Mouse (Mus musculus) forebrain, embryonic 10.5 days (tissue): ENCODE data around the gene Caln1. TPM values are rescaled to one million over a fixed set of nuclear protein-coding genes. Genes with fewer than 3 reads are reported as not detected.

Experiments
- DNase-seq: peaks from one replicate; pipeline ENCODE4 v3.0.0-alpha.2; 2017; ENCODE audit warnings: low spot score; ENCODE audit errors: extremely low spot score
- H3K27ac ChIP-seq: fragments of 300-500 bp; sonication (generic); 2 replicates; pipeline ENCODE4 v1.5.1; 2016; ENCODE audit warnings: mild to moderate bottlenecking
- H3K27me3 ChIP-seq: fragments of 300-500 bp; sonication (generic); 2 replicates; pipeline ENCODE4 v1.6.1; 2016; ENCODE audit warnings: mild to moderate bottlenecking; ENCODE audit not compliant: poor library complexity, severe bottlenecking
- H3K36me3 ChIP-seq: fragments of 300-500 bp; sonication (generic); replicated peaks from 2 replicates; pipeline ENCODE4 v1.6.1; 2016; ENCODE audit warnings: mild to moderate bottlenecking, moderate library complexity
- H3K4me1 ChIP-seq: fragments of 300-500 bp; sonication (generic); 2 replicates; pipeline ENCODE4 v1.6.1; 2016
- H3K4me3 ChIP-seq: fragments of 300-500 bp; sonication (generic); 2 replicates; pipeline ENCODE4 v1.5.1; 2016; ENCODE audit warnings: mild to moderate bottlenecking, moderate library complexity
- H3K9me3 ChIP-seq: fragments of 300-500 bp; sonication (generic); 2 replicates; pipeline ENCODE4 v1.6.1; 2016; ENCODE audit warnings: mild to moderate bottlenecking, moderate library complexity
- WGBS: fragments of 180-500 bp; shearing (Covaris S2); methylation state at CpG from one replicate; pipeline ENCODE4 v1.1.7; 2016; 5-methylcytosine and 5-hydroxymethylcytosine counted together
- polyA plus RNA-seq: library from polyadenylated mRNA; unstranded; fragments of >200 nt; fragmentation: Nextera tagmentation; extraction: Ambion mirVana; gene quantifications from 2 replicates; pipeline ENCODE4 v1.2.1, GENCODE M21; 2016

Caln1 gene
- polyA plus RNA-seq, 1 experiment from 2014 or later: 0.30 TPM

DNA sequence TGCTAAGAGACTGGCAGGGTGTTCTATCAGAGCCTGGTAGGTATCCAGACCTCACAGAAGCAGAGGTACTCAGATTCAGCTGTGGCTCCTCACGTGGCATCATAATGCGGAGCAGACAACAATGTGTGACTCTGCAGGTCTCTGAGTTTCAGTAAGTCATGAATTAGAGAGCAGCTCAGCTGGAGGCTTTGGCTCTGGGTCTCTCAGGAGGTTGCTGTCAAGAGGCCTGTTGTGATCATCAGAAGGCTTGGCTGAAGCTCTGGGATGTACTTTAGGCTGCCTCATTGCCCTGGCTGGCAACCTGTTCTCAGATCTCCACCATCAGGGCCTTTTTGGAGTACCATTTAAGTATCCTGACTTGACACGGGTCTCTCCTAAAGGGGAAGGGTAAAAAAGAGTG is 303.8 kb downstream of the Caln1 start:
- Histone ChIP-seq H3K27ac (no peak overlapping the region), H3K36me3 (no peaks in the 10 kb centered on the region), H3K27me3 (no peaks in the 10 kb centered on the region), H3K4me3 (no peak overlapping the region), H3K9me3 (no peaks in the 10 kb centered on the region), H3K4me1 (no peaks in the 10 kb centered on the region)
- 67% methylated on average over 3 of the region's 3 CpGs for WGBS
- no peak for DNase-seq

DNA sequence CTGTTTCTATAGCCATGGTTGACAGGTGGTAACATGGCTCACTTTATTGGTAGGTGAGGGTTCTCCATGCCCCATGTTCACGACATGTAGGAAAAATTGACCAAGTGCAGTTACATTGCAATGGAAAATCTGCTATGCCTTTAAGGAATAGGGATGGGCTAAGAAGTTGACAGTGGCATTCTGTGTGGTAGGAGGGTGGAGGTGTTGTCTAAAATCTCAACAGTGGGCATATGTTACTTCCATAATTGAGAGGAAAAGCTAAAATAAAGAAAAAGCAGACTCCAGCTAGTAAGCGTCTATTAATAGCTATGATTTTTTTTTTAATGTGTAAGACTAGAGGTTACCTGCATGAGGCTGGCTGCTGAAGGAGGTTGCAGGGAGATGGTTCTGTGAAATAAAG is 308.6 kb downstream of the Caln1 start:
- no peak overlapping the region for H3K4me3 ChIP-seq
- H3K27ac ChIP-seq: no peak overlapping the region
- 95% methylated on average over 2 of the region's 2 CpGs for WGBS
- H3K36me3 ChIP-seq: no peaks in the 10 kb centered on the region
- H3K27me3 ChIP-seq: no peaks in the 10 kb centered on the region
- DNase-seq: no peak
- no peaks in the 10 kb centered on the region for H3K4me1 ChIP-seq
- H3K9me3 ChIP-seq: no peaks in the 10 kb centered on the region

DNA sequence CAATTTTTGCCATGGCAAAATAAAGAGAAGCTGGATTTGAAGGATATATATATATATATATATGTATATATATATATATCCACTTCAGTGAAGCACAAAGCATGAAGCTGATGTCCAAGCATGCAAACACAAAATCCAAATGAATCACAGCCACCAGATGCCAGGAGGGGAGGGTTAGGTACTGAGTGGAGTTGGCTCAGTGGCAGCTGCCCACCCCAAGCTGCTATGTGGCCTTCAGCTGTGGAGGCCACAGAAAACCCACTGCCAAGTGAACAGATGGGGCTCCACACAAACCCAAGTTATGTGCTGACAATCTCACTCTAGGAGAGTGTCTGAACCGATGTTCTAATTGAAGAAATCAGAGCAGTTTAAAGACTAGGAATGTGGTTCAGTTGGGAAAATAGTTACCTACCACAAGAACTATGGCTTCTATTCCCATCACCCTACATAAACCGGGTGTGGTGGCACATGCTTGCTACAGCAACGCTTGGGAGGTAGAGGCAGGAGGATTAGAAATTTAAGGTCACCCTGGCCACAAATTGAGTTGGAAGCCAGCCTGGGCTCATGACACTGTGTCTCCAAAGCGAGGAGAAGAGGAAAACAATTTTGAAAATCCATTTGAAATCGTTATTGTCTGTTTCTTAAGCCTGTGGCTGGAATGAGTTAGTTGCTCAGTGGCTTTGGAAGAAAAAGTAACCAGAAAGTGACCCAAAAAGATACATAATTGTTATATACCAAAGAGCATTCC is 316.8 kb downstream of the Caln1 start:
- Histone ChIP-seq H3K4me3 (no peak overlapping the region), H3K27me3 (no peaks in the 10 kb centered on the region), H3K9me3 (no peaks in the 10 kb centered on the region), H3K27ac (no peak overlapping the region), H3K4me1 (peaks cover 4% of the 10 kb centered on the region; the same call in 1 of the 2 replicates), H3K36me3 (no peaks in the 10 kb centered on the region)
- 87% methylated on average over 5 of the region's 5 CpGs for WGBS
- DNase-seq: no peak

DNA sequence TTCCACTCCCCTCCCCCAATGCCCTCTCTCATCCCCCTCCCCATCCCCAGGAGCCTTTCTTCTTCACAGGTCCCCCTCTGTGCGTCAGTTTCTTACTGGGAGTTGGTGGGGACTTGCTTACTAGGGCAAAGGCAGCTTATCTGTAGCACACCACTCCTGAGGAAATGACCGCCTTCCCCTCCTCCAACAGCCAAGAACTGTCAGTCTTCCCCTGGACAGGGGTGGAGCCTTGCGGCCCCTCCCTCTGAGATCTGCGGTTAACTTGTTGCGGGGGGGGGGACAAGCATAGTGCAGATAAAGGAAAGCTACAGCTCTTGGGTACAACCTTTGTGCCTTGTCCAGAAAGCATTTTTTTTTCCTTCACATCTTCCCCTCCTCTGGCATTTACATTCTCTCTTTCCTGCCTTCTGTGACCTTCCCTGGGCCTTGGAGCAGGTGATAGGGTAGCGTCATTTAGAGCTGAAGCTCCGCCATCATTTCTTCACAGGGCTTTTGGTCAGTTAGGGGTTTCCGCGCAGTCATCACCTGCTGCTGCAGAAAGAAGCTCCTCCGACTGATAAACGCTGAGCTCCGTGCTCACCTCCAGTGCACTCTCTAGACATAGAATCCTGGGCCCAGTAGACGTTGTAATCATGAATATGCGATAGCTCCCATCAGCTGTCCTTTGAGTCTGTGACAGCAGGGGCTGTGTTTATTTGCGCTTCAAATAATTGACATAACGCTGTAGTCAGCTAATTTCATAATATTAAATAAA is 319.3 kb downstream of the Caln1 start:
- no peaks in the 10 kb centered on the region for H3K36me3 ChIP-seq
- peaks cover 4% of the 10 kb centered on the region; the same call in 1 of the 2 replicates for H3K4me1 ChIP-seq
- H3K27me3 ChIP-seq: no peaks in the 10 kb centered on the region
- no peaks in the 10 kb centered on the region for H3K9me3 ChIP-seq
- WGBS: 50% methylated on average over 16 of the region's 16 CpGs
- H3K27ac ChIP-seq: no peak overlapping the region
- H3K4me3 ChIP-seq: no peak overlapping the region
- no peak for DNase-seq

DNA sequence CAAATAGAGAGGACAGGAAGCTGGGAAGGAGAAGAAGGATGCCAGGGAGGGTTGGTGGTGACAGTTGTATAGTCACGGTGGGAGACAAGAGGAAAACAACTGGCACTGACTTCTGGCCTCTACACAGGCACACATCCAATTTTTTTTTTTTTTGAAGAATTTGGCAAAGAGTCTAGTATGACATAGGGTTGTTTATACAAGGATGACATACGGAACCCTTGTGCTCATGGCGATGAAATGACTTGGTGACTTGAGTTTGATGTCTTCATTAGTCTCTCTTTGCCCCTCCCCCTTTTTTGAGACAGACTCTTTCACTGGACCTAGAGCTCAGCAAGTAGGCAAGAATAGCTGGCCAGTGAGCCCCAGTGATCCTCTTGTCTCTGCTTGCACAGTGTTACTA is 322.1 kb downstream of the Caln1 start:
- H3K27ac ChIP-seq: no peak overlapping the region
- H3K4me1 ChIP-seq: peaks cover 4% of the 10 kb centered on the region; the same call in 1 of the 2 replicates
- WGBS: 94% methylated on average over 3 of the region's 3 CpGs
- H3K36me3 ChIP-seq: no peaks in the 10 kb centered on the region
- no peaks in the 10 kb centered on the region for H3K9me3 ChIP-seq
- DNase-seq: no peak
- no peaks in the 10 kb centered on the region for H3K27me3 ChIP-seq
- no peak overlapping the region for H3K4me3 ChIP-seq

DNA sequence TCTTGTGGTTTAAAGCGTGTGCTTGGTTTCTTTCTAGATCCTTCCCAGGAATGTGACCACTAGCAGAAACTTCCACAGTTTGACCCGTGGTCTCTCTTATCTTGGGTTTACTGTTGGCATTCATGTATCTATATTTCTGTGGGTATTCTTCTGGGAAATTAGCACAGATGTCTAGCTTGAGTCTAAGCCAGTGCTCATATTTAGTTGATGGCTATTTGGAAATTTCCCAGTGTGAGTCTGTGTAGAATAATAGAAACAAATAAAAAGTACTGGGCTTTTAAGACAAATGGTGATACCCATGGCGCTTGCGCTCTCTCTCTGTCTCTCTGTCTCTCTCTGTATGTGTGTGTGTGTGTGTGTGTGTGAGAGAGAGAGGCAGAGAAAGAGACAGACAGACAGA is 330.2 kb downstream of the Caln1 start:
- no peak overlapping the region for H3K4me3 ChIP-seq
- H3K27me3 ChIP-seq: no peaks in the 10 kb centered on the region
- no peak overlapping the region for H3K27ac ChIP-seq
- H3K4me1 ChIP-seq: no peaks in the 10 kb centered on the region
- no peak for DNase-seq
- H3K9me3 ChIP-seq: no peaks in the 10 kb centered on the region
- WGBS: 95% methylated on average over 4 of the region's 4 CpGs
- H3K36me3 ChIP-seq: no peaks in the 10 kb centered on the region

DNA sequence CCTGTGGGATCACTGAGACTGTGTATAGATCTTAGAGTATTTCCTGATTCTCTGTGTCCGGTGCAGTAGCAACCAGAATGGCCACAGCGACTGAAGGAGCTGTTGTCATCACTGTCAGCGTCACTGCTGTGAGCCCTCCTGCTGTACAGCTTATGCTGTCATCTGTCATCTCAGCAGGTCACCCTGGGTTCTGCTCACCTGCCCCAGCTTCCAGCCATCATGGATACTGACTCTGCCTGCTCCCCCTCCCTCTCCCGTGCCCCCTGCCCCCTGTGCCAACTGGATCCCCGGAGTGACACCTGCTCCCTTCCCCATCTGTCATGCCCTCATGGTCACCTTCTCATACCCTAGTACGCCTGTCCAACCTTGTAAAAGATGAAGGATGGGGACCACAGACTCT is 332.5 kb downstream of the Caln1 start:
- Histone ChIP-seq H3K4me1 (no peaks in the 10 kb centered on the region), H3K9me3 (no peaks in the 10 kb centered on the region), H3K36me3 (no peaks in the 10 kb centered on the region), H3K27me3 (no peaks in the 10 kb centered on the region), H3K27ac (no peak overlapping the region), H3K4me3 (no peak overlapping the region)
- 91% methylated on average over 6 of the region's 6 CpGs for WGBS
- DNase-seq: no peak

DNA sequence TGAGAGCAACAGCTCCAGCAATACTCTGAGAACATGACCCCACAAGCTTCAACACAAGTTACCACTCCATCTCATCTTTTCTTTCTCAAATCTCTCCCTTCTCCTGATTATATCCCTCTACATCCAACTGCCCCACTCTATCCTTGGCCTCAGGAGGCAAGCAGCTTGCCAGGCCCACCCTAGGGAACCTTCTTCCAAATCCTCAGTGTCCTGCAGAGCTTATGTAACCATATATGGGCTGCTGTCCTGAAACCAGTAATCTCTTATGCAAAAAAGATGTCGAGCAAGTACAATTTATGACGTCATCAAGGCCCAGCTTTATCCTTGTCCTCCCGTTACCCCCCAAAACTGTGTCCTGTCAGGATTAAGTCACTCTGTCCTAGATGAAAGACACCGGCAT is 333.1 kb downstream of the Caln1 start:
- H3K27ac ChIP-seq: no peak overlapping the region
- no peaks in the 10 kb centered on the region for H3K9me3 ChIP-seq
- H3K4me1 ChIP-seq: no peaks in the 10 kb centered on the region
- H3K36me3 ChIP-seq: no peaks in the 10 kb centered on the region
- DNase-seq: no peak
- H3K27me3 ChIP-seq: no peaks in the 10 kb centered on the region
- no peak overlapping the region for H3K4me3 ChIP-seq
- 89% methylated on average over 4 of the region's 4 CpGs for WGBS

DNA sequence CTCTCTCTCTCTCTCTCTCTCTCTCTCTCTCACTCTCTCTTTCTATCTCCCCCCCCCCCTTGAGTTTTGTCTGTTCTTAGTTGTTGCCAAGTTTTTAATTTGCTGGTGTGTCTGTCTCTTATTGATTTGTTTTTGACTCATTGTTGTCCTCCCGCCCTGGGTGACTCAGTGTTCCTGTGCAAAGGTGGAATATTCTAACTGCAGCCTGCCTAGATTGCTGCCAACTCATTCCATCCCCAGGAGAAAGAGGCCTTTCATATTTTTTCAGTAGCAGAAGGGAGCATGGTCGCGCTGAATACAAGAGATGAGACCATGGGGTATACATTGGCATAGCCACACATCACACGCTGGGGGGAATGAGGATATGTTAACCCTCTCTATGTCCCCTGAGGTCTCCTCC is 335.6 kb downstream of the Caln1 start:
- Histone ChIP-seq H3K4me3 (no peak overlapping the region), H3K4me1 (no peaks in the 10 kb centered on the region), H3K9me3 (no peaks in the 10 kb centered on the region), H3K36me3 (no peaks in the 10 kb centered on the region), H3K27ac (no peak overlapping the region), H3K27me3 (no peaks in the 10 kb centered on the region)
- DNase-seq: no peak
- 85% methylated on average over 4 of the region's 4 CpGs for WGBS

DNA sequence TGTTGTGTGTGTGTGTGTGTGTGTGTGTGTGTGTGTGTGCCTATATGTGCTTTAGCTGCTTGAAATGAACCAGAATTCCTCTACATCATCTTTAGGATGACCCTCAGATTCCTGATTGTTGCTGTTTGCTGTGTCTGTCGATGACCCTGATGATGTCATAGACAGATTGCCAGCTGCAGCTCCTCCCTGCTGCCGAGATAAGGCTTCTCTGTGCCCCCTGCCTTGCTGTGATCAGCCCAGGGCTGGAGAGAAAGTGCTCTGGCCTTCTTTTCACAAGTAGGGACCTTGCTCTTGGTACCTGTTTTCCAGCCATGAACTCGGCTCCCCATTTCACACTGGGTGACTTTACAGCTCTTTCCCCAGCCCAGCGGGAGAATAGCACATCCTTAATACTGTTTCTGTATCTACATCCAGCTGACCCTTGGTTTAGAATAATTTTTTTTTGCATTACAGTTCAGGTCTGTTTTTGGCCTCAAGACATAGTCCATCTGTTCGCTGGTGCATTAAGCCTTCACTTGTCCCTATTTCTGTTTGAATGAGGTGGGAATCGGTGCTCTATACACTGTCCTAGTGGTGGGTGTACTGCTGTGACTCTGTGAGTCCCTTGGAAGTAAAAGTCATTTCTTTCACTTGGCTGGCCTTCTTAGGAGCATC is 337.1 kb downstream of the Caln1 start:
- WGBS: 82% methylated on average over 6 of the region's 6 CpGs
- Histone ChIP-seq H3K27ac (no peak overlapping the region), H3K9me3 (no peaks in the 10 kb centered on the region), H3K4me1 (no peaks in the 10 kb centered on the region), H3K4me3 (no peak overlapping the region), H3K36me3 (no peaks in the 10 kb centered on the region), H3K27me3 (no peaks in the 10 kb centered on the region)
- DNase-seq: no peak

DNA sequence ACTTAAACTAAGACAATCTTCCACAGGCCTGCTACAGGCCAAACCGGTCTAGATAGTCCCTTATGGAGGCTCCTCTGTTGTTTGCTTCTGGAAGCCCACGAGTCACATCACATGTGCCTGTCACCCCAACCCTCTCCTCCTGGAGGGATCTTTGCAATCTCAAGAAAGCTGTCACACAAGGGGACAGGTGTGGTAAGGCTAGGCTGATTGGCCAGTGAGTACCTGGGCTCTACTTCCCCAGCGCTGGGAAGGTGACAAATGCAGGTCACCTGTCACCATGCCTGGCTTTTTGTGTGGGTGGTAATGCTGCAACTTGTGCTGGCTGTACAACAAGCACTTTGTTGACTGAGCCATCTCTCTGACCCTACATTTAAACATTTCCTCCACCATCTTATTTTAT is 338.5 kb downstream of the Caln1 start:
- Histone ChIP-seq H3K4me1 (no peaks in the 10 kb centered on the region), H3K4me3 (no peak overlapping the region), H3K27me3 (no peaks in the 10 kb centered on the region), H3K36me3 (no peaks in the 10 kb centered on the region), H3K9me3 (no peaks in the 10 kb centered on the region), H3K27ac (no peak overlapping the region)
- WGBS: 86% methylated on average over 3 of the region's 3 CpGs
- no peak for DNase-seq

DNA sequence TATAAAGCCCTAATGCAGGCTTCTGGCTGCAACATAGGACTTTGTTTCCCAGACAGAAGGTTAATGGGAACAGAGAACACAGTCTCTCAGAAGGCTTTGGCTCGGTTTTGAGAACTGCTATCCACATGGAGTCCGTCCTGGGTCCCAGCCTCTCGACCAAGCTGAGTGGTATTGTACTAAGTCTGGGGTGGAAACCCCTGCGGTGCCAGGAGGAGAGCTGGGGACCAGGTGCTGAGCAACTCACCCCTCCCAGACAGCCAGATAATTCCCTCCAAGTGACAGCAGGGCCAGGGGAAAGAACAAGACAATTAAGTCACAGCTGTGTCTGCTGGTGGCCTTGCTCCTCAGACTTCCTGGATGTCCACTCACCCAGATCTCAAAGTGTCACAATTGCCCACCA is 339.4 kb downstream of the Caln1 start:
- no peak for DNase-seq
- no peaks in the 10 kb centered on the region for H3K9me3 ChIP-seq
- 81% methylated on average over 4 of the region's 4 CpGs for WGBS
- no peaks in the 10 kb centered on the region for H3K27me3 ChIP-seq
- no peak overlapping the region for H3K4me3 ChIP-seq
- H3K36me3 ChIP-seq: no peaks in the 10 kb centered on the region
- H3K4me1 ChIP-seq: no peaks in the 10 kb centered on the region
- H3K27ac ChIP-seq: no peak overlapping the region

DNA sequence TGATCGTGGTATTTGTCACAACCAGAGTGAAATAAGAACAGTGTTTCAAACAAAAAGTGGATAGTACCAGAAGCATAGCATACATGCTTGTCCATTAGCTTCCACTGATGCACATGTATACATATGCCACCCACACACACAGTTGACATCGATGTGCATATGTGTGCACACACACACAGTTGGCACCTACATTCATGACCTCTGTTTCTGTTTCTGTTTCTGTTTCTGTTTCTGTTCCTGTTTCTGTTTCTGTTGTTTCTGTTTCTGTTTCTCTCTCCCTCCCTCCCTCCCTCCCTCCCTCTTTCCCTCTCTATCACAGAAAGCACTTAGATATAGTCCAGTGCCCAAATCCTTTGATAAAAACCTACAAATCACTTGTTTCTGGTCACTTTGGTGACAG is 342.4 kb downstream of the Caln1 start:
- no peaks in the 10 kb centered on the region for H3K9me3 ChIP-seq
- WGBS: 87% methylated on average over 2 of the region's 2 CpGs
- no peaks in the 10 kb centered on the region for H3K27me3 ChIP-seq
- H3K36me3 ChIP-seq: no peaks in the 10 kb centered on the region
- DNase-seq: no peak
- no peak overlapping the region for H3K27ac ChIP-seq
- no peaks in the 10 kb centered on the region for H3K4me1 ChIP-seq
- no peak overlapping the region for H3K4me3 ChIP-seq
